Mouse (Mus musculus): ENCODE results near the gene Cend1. TPM values are rescaled to one million over a fixed set of nuclear protein-coding genes. Genes with fewer than 3 reads are reported as not detected.

The Cend1 gene
- polyA plus RNA-seq, 1 experiment, result 2.2 TPM

- H3K27me3 ChIP-seq (ENCODE audit: control insufficient read depth, insufficient read depth, low read length, poor library complexity, severe bottlenecking), result no peaks in the 10 kb centered on the region
- H3K4me3 ChIP-seq (ENCODE audit: low read depth, low read length), result peak overlapping the region; percentile 40; the same call in 1 of the 2 replicates
- no peaks in the 10 kb centered on the region for H3K9me3 ChIP-seq (replicated peaks; ENCODE audit: control insufficient read depth, insufficient read depth, low read length, poor library complexity, severe bottlenecking)
- peaks cover 2% of the 10 kb centered on the region for H3K4me1 ChIP-seq (ENCODE audit: control insufficient read depth, insufficient read depth, low read length)
- H3K27ac ChIP-seq (ENCODE audit: insufficient read depth, low read length), result no peak overlapping the region
- H3K36me3 ChIP-seq (ENCODE audit: control insufficient read depth, insufficient read depth, low read length, poor library complexity, severe bottlenecking), result peaks cover 14% of the 10 kb centered on the region
- H3K9ac ChIP-seq (ENCODE audit: low read depth, poor library complexity, severe bottlenecking), result no peak overlapping the region
- TF ChIP-seq POLR2A (IDR thresholded peaks at IDR 0.05; ENCODE audit: insufficient read depth, low read length) (no peak), EP300 (IDR thresholded peaks at IDR 0.05; ENCODE audit: insufficient read depth, low read depth, low read length) (no peak), CTCF (IDR thresholded peaks at IDR 0.05; ENCODE audit: low read depth, low read length) (no peak)
Observed at GRCm38 (mm10) chr7:141434464-141434863, 5.2 kb upstream of the Cend1 start.

DNA sequence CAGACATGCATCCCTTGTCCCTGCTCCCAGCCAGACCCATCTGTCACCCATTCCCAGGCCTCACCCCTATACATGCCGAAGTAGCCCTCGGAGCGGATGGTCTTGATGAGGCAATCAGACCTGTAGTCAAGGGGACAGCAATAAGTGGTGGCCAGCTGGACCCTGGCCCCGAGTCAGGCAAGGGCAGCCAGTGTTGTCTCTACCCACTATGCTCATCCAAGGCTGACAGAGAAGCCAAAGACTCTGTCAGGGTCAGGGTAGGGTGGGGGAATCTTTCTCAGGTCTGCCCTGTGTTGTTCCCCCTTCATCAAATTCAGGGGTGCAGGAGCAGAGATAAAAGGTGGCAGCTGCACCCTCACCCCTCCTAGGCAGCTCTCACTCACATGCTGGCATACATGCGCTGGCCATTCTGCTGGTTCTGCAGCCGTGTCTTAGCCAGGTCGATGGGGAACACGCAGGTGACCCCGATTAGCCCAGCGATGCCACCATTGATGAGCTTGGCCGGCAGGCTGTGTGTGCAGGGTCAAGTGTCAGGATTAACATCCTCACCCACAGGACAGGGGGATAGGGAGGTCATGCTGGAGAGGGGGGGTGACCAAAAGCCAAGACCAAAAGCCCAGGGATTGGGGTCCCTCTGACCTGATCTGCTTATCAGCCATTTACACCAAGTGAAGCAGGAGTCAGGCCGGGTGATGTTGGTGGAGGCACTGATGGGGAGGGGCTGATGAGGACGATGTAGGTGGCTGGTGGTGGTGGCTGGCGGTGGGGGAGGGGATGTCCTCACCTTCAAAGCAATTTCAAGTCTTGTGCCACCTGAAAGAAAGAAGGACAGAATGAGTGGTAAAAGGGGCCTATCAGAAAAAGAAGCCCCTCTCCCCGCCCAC, 4.5 kb upstream of the Cend1 start:
- Histone ChIP-seq H3K36me3 (ENCODE audit: control insufficient read depth, insufficient read depth, low read length, poor library complexity, severe bottlenecking) (peaks cover 9% of the 10 kb centered on the region), H3K9ac (ENCODE audit: low read depth, poor library complexity, severe bottlenecking) (no peak overlapping the region), H3K4me3 (ENCODE audit: low read depth, low read length) (no peak overlapping the region), H3K27me3 (ENCODE audit: control insufficient read depth, insufficient read depth, low read length, poor library complexity, severe bottlenecking) (no peaks in the 10 kb centered on the region), H3K27ac (ENCODE audit: insufficient read depth, low read length) (no peak overlapping the region), H3K9me3 (replicated peaks; ENCODE audit: control insufficient read depth, insufficient read depth, low read length, poor library complexity, severe bottlenecking) (no peaks in the 10 kb centered on the region), H3K4me1 (ENCODE audit: control insufficient read depth, insufficient read depth, low read length) (peaks cover 2% of the 10 kb centered on the region)
- TF ChIP-seq EP300 (IDR thresholded peaks at IDR 0.05; ENCODE audit: insufficient read depth, low read depth, low read length) (no peak), POLR2A (IDR thresholded peaks at IDR 0.05; ENCODE audit: insufficient read depth, low read length) (no peak)

GRCm38 (mm10) chr7:141432741-141433516, 3.6 kb upstream of the Cend1 start:
- no peaks in the 10 kb centered on the region for H3K9me3 ChIP-seq (replicated peaks; ENCODE audit: control insufficient read depth, insufficient read depth, low read length, poor library complexity, severe bottlenecking)
- no peak overlapping the region for H3K9ac ChIP-seq (ENCODE audit: low read depth, poor library complexity, severe bottlenecking)
- H3K27ac ChIP-seq (ENCODE audit: insufficient read depth, low read length), result no peak overlapping the region
- no peaks in the 10 kb centered on the region for H3K27me3 ChIP-seq (ENCODE audit: control insufficient read depth, insufficient read depth, low read length, poor library complexity, severe bottlenecking)
- peaks cover 2% of the 10 kb centered on the region for H3K4me1 ChIP-seq (ENCODE audit: control insufficient read depth, insufficient read depth, low read length)
- H3K36me3 ChIP-seq (ENCODE audit: control insufficient read depth, insufficient read depth, low read length, poor library complexity, severe bottlenecking), result peaks cover under 1% of the 10 kb centered on the region; the same call in 1 of the 2 replicates
- H3K4me3 ChIP-seq (ENCODE audit: low read depth, low read length), result no peak overlapping the region
- TF ChIP-seq EP300 (IDR thresholded peaks at IDR 0.05; ENCODE audit: insufficient read depth, low read depth, low read length) (no peak), CTCF (IDR thresholded peaks at IDR 0.05; ENCODE audit: low read depth, low read length) (no peak), POLR2A (IDR thresholded peaks at IDR 0.05; ENCODE audit: insufficient read depth, low read length) (no peak)

- TF ChIP-seq EP300 (IDR thresholded peaks at IDR 0.05; ENCODE audit: insufficient read depth, low read depth, low read length) (no peak), CTCF (IDR thresholded peaks at IDR 0.05; ENCODE audit: low read depth, low read length) (no peak), POLR2A (IDR thresholded peaks at IDR 0.05; ENCODE audit: insufficient read depth, low read length) (no peak)
- H3K36me3 ChIP-seq (ENCODE audit: control insufficient read depth, insufficient read depth, low read length, poor library complexity, severe bottlenecking), result no peaks in the 10 kb centered on the region
- H3K27ac ChIP-seq (ENCODE audit: insufficient read depth, low read length), result no peak overlapping the region
- no peaks in the 10 kb centered on the region for H3K9me3 ChIP-seq (replicated peaks; ENCODE audit: control insufficient read depth, insufficient read depth, low read length, poor library complexity, severe bottlenecking)
- peaks cover 2% of the 10 kb centered on the region for H3K4me1 ChIP-seq (ENCODE audit: control insufficient read depth, insufficient read depth, low read length)
- H3K27me3 ChIP-seq (ENCODE audit: control insufficient read depth, insufficient read depth, low read length, poor library complexity, severe bottlenecking), result no peaks in the 10 kb centered on the region
- no peak overlapping the region for H3K4me3 ChIP-seq (ENCODE audit: low read depth, low read length)
- no peak overlapping the region for H3K9ac ChIP-seq (ENCODE audit: low read depth, poor library complexity, severe bottlenecking)
Observed at GRCm38 (mm10) chr7:141432186-141432611, 2.9 kb upstream of the Cend1 start.

GRCm38 (mm10) chr7:141431434-141432185, 2.3 kb upstream of the Cend1 start:
- H3K9ac ChIP-seq (ENCODE audit: low read depth, poor library complexity, severe bottlenecking), result no peak overlapping the region
- no peaks in the 10 kb centered on the region for H3K36me3 ChIP-seq (ENCODE audit: control insufficient read depth, insufficient read depth, low read length, poor library complexity, severe bottlenecking)
- no peaks in the 10 kb centered on the region for H3K27me3 ChIP-seq (ENCODE audit: control insufficient read depth, insufficient read depth, low read length, poor library complexity, severe bottlenecking)
- TF ChIP-seq CTCF (IDR thresholded peaks at IDR 0.05; ENCODE audit: low read depth, low read length), result no peak
- no peak for TF ChIP-seq EP300 (IDR thresholded peaks at IDR 0.05; ENCODE audit: insufficient read depth, low read depth, low read length)
- no peak for TF ChIP-seq POLR2A (IDR thresholded peaks at IDR 0.05; ENCODE audit: insufficient read depth, low read length)
- H3K4me3 ChIP-seq (ENCODE audit: low read depth, low read length), result no peak overlapping the region
- H3K27ac ChIP-seq (ENCODE audit: insufficient read depth, low read length), result no peak overlapping the region
- no peaks in the 10 kb centered on the region for H3K9me3 ChIP-seq (replicated peaks; ENCODE audit: control insufficient read depth, insufficient read depth, low read length, poor library complexity, severe bottlenecking)
- peaks cover 2% of the 10 kb centered on the region for H3K4me1 ChIP-seq (ENCODE audit: control insufficient read depth, insufficient read depth, low read length)

Measured in ES-Bruce4 (cell line).